Mouse (Mus musculus) hindbrain, postnatal 0 days (tissue): ENCODE results near the gene Ube4a. TPM values are rescaled to one million over a fixed set of nuclear protein-coding genes. Genes with fewer than 3 reads are reported as not detected.

Source experiments
- ATAC-seq: fragments of 200-750 bp; cut with Nextera tagmentation; 2 replicates; pipeline ENCODE4 v1.8.0; 2017; ENCODE audit warnings: mild to moderate bottlenecking, moderate TSS enrichment, moderate library complexity
- DNase-seq: peaks from one replicate; pipeline ENCODE4 v3.0.0-alpha.2; 2015; ENCODE audit warnings: low spot score
- H3K27ac ChIP-seq: fragments of 300-500 bp; sonication (generic); 2 replicates; pipeline ENCODE4 v1.5.1; 2014; ENCODE audit warnings: mild to moderate bottlenecking
- H3K27me3 ChIP-seq: fragments of 300-500 bp; sonication (generic); 2 replicates; pipeline ENCODE4 v1.6.1; 2014; ENCODE audit warnings: low read length, mixed read lengths; ENCODE audit not compliant: insufficient read depth
- H3K36me3 ChIP-seq: fragments of 300-500 bp; sonication (generic); 2 replicates; pipeline ENCODE4 v1.6.1; 2014; ENCODE audit warnings: low read length, mixed read lengths; ENCODE audit not compliant: insufficient read depth
- H3K4me1 ChIP-seq: fragments of 300-500 bp; sonication (generic); 2 replicates; pipeline ENCODE4 v1.6.1; 2014; ENCODE audit warnings: antibody characterized with exemption, low read length, mixed read lengths; ENCODE audit not compliant: insufficient read depth
- H3K4me2 ChIP-seq: fragments of 300-500 bp; sonication (generic); 2 replicates; pipeline ENCODE4 v1.6.1; 2014; ENCODE audit warnings: low read depth, mild to moderate bottlenecking, low read length, moderate library complexity, mixed read lengths
- H3K4me3 ChIP-seq: fragments of 300-500 bp; sonication (generic); 2 replicates; pipeline ENCODE4 v1.5.1; 2014; ENCODE audit warnings: low read length
- H3K9ac ChIP-seq: fragments of 300-500 bp; sonication (generic); replicated peaks from 2 replicates; pipeline ENCODE4 v1.6.1; 2014; ENCODE audit warnings: mild to moderate bottlenecking, low read length, moderate library complexity, mixed read lengths
- H3K9me3 ChIP-seq: fragments of 300-500 bp; sonication (generic); 2 replicates; pipeline ENCODE4 v1.6.1; 2016; ENCODE audit warnings: low read length, mixed read lengths
- CTCF ChIP-seq: IDR thresholded peaks from 2 replicates; pipeline ENCODE4 v1.5.1; 2016; ENCODE audit warnings: antibody characterized with exemption, control low read depth, low read depth
- WGBS: fragments of 180-500 bp; shearing (Covaris S2); extraction: QIAGEN DNeasy Blood & Tissue Kit; methylation state at CpG from one replicate; pipeline ENCODE4 v1.1.7; 2014; 5-methylcytosine and 5-hydroxymethylcytosine counted together
- polyA plus RNA-seq: library from polyadenylated mRNA; unstranded; fragments of >200 nt; fragmentation: Nextera tagmentation; extraction: Ambion mirVana; gene quantifications from 2 replicates; pipeline ENCODE4 v1.2.1, GENCODE M21; 2015
- total RNA-seq: library from RNA; depleted of rRNA; stranded (reverse); fragments of >200 nt; gene quantifications from 2 replicates; pipeline ENCODE4 v1.2.3, GENCODE M21; 2014

The Ube4a gene
- total and polyA plus RNA-seq, 2 experiments from 2014 or later = 24.8 to 44.5 TPM

DNA sequence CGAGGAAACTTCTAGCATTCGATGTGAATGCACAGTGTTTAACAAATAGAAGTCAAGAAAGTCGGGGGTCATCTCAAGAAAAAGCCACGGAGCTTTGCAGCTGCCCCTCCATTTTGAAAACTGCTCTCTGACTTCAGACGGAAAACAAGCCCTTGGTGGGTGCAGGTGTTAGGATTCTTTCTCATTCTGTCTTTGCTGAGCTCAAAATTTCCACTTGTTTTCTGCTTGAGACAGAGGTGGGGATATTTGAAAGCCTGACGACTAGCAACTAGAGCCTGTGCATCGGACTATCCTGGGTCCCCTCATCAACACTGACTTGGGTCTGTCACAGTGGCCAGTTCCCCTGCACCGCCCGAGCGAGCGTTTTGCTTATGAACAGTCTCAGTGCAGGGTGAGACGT is 42.0 kb upstream of the Ube4a start:
- no peak overlapping the region for H3K4me3 ChIP-seq
- TF ChIP-seq CTCF = no peak
- ATAC-seq = no peak
- no peak overlapping the region for H3K4me2 ChIP-seq
- H3K9ac ChIP-seq = no peak overlapping the region
- H3K36me3 ChIP-seq = no peaks in the 10 kb centered on the region
- H3K4me1 ChIP-seq = no peaks in the 10 kb centered on the region
- H3K27me3 ChIP-seq = no peaks in the 10 kb centered on the region
- no peak for DNase-seq
- WGBS = 77% methylated on average over 12 of the region's 12 CpGs
- no peak overlapping the region for H3K27ac ChIP-seq
- H3K9me3 ChIP-seq = no peaks in the 10 kb centered on the region

DNA sequence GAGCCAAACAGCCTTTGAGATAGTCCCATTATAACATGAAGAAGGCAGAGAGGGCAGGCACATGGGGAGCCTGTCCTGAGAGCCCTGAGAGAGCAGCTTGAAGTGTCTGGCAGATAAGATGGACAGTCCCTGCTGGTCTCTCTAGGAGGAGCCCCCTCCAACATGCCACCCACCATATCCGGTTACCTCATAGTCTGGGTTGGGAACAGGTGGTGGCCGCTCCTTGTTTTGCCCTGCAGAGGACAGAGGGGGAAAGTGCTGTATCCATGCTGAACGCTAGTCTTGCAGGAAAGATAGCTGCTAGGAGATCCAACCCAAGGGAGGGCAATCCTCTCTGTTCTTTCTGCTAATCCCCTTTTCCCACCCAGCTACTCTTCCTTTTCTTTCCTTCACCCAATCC is 34.8 kb upstream of the Ube4a start:
- H3K27me3 ChIP-seq = no peaks in the 10 kb centered on the region
- DNase-seq (no peak), ATAC-seq (no peak)
- no peak overlapping the region for H3K4me2 ChIP-seq
- H3K9me3 ChIP-seq = no peaks in the 10 kb centered on the region
- H3K36me3 ChIP-seq = no peaks in the 10 kb centered on the region
- no peak overlapping the region for H3K9ac ChIP-seq
- no peak for TF ChIP-seq CTCF
- H3K27ac ChIP-seq = no peak overlapping the region
- no peaks in the 10 kb centered on the region for H3K4me1 ChIP-seq
- no peak overlapping the region for H3K4me3 ChIP-seq
- WGBS = 74% methylated on average over 3 of the region's 3 CpGs

DNA sequence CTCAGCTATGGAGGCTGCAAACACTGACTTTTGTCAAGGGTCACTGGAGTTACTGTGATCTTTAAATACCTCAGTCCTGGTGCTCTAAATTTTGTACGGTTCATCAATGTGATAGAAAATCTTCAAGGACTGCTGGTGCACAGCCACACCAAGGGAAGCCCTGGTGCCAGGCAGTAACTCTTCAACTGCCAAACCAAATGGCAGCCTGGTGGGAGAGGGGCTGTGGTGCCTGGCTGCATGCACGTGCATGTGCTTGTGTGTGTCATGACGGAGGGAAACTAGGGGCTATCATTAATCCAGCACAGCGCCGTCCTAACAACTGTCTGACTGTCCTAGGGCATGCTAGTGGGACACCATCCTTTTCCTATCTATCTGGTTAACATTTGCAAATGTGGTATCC is 34.4 kb upstream of the Ube4a start:
- ATAC-seq (no peak), DNase-seq (no peak)
- H3K4me1 ChIP-seq = no peaks in the 10 kb centered on the region
- no peaks in the 10 kb centered on the region for H3K36me3 ChIP-seq
- H3K27me3 ChIP-seq = no peaks in the 10 kb centered on the region
- TF ChIP-seq CTCF = no peak
- H3K9ac ChIP-seq = no peak overlapping the region
- 74% methylated on average over 5 of the region's 5 CpGs for WGBS
- no peak overlapping the region for H3K4me2 ChIP-seq
- no peak overlapping the region for H3K27ac ChIP-seq
- no peaks in the 10 kb centered on the region for H3K9me3 ChIP-seq
- no peak overlapping the region for H3K4me3 ChIP-seq

DNA sequence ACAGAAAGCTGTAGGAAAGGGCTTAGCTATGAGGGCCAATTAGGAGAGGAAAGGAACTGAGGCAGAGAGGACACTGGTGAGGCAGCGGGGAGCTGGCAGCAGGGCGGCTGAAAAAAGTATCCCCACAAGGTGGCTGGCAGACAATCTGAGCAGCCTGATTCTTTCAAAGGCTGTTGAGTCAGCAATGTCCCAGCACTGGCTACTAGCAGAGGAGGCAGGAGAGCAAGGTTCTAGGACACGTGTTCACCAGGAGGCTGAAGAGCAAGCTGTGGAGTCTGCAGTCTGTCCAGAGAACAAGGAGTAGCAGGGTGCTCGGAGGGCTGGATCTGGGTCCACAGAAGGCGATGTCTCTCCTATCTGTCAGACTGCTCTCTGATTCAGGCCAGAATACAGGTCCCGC is 33.8 kb upstream of the Ube4a start:
- H3K4me1 ChIP-seq = no peaks in the 10 kb centered on the region
- WGBS = 54% methylated on average over 6 of the region's 6 CpGs
- H3K9me3 ChIP-seq = no peaks in the 10 kb centered on the region
- H3K9ac ChIP-seq = no peak overlapping the region
- H3K27me3 ChIP-seq = no peaks in the 10 kb centered on the region
- H3K27ac ChIP-seq = no peak overlapping the region
- DNase-seq (no peak), ATAC-seq (no peak)
- no peak overlapping the region for H3K4me2 ChIP-seq
- TF ChIP-seq CTCF = no peak
- H3K36me3 ChIP-seq = no peaks in the 10 kb centered on the region
- no peak overlapping the region for H3K4me3 ChIP-seq

DNA sequence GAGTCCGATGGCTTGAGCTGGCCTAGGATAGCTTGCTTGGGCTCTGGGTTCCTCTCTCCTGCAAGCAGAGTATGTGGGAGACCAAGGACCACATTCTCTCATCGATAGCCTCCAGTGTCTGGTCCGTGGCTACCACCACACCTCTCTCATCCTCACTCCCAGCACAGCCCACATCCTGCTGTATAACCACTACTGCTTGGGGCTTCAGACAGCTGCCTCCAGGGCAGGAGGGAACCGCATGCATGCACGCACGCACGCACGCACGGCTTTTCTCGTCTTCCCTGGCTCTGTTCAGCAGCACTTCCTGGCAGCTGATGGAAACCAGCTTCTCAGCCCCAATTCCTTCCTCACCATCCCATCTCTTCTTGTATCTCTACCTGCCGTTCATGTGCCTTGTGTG is 32.7 kb upstream of the Ube4a start:
- Histone ChIP-seq H3K4me1 (no peaks in the 10 kb centered on the region), H3K27me3 (no peaks in the 10 kb centered on the region), H3K9me3 (no peaks in the 10 kb centered on the region), H3K4me2 (no peak overlapping the region), H3K9ac (no peak overlapping the region), H3K4me3 (no peak overlapping the region), H3K36me3 (no peaks in the 10 kb centered on the region), H3K27ac (no peak overlapping the region)
- 77% methylated on average over 11 of the region's 11 CpGs for WGBS
- no peak for TF ChIP-seq CTCF
- DNase-seq (no peak), ATAC-seq (no peak)

DNA sequence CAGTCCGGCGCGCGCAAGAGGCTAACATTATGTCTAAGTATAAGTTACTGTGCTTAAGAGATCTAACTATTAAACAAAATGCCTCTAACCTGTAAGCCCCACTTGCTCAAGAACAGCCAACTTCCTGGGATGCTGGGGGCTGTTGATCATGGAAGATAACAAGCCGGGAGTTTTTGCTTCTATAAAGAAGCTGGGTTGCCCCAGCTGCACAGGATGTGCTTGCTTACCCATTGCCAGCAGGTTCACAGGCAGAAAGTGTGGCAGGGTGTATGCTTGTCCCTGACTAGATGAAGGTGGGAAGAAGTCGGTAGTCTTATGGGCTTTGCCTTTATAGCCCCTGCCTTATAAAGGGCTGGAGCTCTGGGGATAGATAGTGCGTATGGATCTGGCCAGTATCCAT is 31.2 kb upstream of the Ube4a start:
- H3K9ac ChIP-seq = no peak overlapping the region
- H3K4me2 ChIP-seq = no peak overlapping the region
- ATAC-seq = no peak
- TF ChIP-seq CTCF = no peak
- H3K9me3 ChIP-seq = no peaks in the 10 kb centered on the region
- H3K27me3 ChIP-seq = no peaks in the 10 kb centered on the region
- no peak overlapping the region for H3K4me3 ChIP-seq
- no peaks in the 10 kb centered on the region for H3K36me3 ChIP-seq
- no peak overlapping the region for H3K27ac ChIP-seq
- H3K4me1 ChIP-seq = no peaks in the 10 kb centered on the region
- no peak for DNase-seq
- 94% methylated on average over 7 of the region's 7 CpGs for WGBS

DNA sequence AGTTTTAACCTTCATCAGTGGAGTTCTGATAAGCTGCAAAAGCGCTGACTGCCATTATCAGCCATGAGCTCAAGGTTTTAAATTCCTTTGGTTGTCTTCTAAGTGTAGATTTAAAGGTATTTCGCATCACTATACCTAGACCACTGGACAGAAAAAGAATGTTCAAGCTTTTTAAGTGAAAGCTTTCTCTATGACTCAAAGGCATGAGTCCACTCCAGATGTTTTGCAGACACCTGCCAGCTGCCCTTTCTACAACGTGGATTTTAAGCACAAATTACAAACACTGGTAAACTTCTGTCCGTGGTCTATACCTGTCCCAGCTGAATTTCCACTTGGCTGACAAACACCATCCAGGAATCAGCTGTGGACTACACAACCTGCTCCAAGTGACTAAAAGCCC is 29.6 kb upstream of the Ube4a start:
- ATAC-seq (no peak), DNase-seq (no peak)
- Histone ChIP-seq H3K27me3 (no peaks in the 10 kb centered on the region), H3K9ac (no peak overlapping the region), H3K4me3 (no peak overlapping the region), H3K4me2 (no peak overlapping the region), H3K4me1 (no peaks in the 10 kb centered on the region), H3K36me3 (no peaks in the 10 kb centered on the region), H3K27ac (no peak overlapping the region), H3K9me3 (no peaks in the 10 kb centered on the region)
- no peak for TF ChIP-seq CTCF
- WGBS = 77% methylated on average over 4 of the region's 4 CpGs
